13 mouse cellular contexts compared by ENCODE assay signal in genomic region chr5:141793926-141794325, GRCm38 (mm10).
"Had no signal": no experiment of that assay in that cellular context is flagged by ENCODE, and none has a peak within 500 bp of the region (broad histone marks: within the 10 kb centered on the region; RNA-seq: fewer than 3 reads in every experiment).

No protein-coding gene starts in this region.

- H3K27me3 ChIP-seq: kidney, embryonic 15.5 days; limb, embryonic 13.5 days; liver, embryonic 15.5 days; midbrain, embryonic 15.5 days; neural tube, embryonic 13.5 days had no signal

- H3K36me3 ChIP-seq: kidney, embryonic 15.5 days; limb, embryonic 13.5 days; liver, embryonic 15.5 days; midbrain, embryonic 15.5 days; neural tube, embryonic 13.5 days had no signal

- H3K4me3 ChIP-seq: kidney, embryonic 15.5 days; limb, embryonic 13.5 days; liver, embryonic 15.5 days; midbrain, embryonic 15.5 days; neural tube, embryonic 13.5 days had no signal

- H3K4me1 ChIP-seq: kidney, embryonic 15.5 days; limb, embryonic 13.5 days; liver, embryonic 15.5 days; midbrain, embryonic 15.5 days; neural tube, embryonic 13.5 days had no signal

- H3K9me3 ChIP-seq: kidney, embryonic 15.5 days; limb, embryonic 13.5 days; liver, embryonic 15.5 days; midbrain, embryonic 15.5 days; neural tube, embryonic 13.5 days had no signal

- H3K27ac ChIP-seq: kidney, embryonic 15.5 days; limb, embryonic 13.5 days; liver, embryonic 15.5 days; midbrain, embryonic 15.5 days; neural tube, embryonic 13.5 days had no signal

- DNase-seq: kidney, adult 2 months; kidney, postnatal 14 days; left cerebral cortex, postnatal 4 days; lung, adult 2 months; lung, postnatal 36 days; retina, postnatal 1 day; right cerebral cortex, postnatal 4 days; thymus, postnatal 4 days had no signal
